Mouse (Mus musculus): Measurements from ENCODE around the gene Gucy1a1. TPM values are rescaled to one million over a fixed set of nuclear protein-coding genes. Genes with fewer than 3 reads are reported as not detected.

Gucy1a1 gene
- total RNA-seq, 2 experiments from 2014 or later, result 39.6 to 39.7 TPM

DNA sequence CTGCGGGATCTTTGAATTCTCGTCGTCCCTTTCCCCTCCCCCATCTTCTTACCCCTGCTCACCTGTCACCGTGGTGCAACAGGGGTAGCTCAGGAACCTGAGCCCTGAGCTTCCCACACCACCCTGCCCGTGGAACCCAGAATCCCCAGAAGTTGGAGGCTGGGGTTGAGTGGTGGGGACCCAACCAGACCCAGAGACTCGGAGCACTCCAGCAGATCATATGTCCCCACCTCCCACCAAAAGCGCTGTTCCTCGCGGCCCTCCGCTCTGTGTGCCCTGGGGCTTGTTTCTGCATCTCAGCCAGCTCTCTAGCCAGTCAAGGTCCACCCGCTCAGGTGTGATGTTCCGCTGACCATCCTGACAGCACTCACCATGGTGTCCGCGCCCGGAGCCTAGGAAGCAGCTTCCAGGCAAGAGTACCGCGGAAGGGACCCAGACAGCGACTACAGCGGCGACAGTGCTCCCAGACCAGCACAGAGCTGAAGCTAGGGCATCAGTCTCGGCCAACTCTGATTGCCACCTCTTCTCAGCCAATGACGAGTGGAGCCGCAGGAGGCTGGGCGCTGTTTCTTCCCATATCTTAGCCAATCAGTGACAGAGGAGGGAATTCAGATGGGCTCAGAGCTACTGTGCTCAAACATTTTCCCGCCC, 71.3 kb downstream of the Gucy1a1 start, which contains the start of gene Gucy1b1:
Gucy1b1 (minus strand) TSS at position 489 of the 651 bp plus-strand sequence.
- peak; percentile 76 for DNase-seq

DNA sequence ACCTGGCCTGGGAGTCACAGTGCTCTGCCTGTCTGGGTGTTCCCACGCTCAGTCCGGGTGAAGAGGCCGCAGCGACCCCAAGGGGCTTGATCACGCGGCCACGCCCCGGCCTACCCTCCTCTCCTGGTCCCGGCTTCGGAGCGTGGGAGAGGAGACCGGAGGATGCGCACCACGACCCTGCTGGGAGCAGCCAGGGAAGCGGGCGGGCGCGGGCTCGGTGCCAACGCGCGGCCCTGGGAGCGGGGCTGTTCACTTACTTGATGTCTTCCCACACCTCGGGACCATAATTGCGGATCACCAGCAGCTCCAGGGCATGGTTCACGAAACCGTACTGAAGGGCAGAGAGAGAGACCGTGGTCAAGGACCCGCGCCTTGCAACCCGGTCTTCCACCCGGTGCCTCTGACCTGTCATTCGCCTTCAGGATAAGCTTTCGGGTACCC, 71.8 kb downstream of the Gucy1a1 start:
- peak; percentile 76 for DNase-seq

DNA sequence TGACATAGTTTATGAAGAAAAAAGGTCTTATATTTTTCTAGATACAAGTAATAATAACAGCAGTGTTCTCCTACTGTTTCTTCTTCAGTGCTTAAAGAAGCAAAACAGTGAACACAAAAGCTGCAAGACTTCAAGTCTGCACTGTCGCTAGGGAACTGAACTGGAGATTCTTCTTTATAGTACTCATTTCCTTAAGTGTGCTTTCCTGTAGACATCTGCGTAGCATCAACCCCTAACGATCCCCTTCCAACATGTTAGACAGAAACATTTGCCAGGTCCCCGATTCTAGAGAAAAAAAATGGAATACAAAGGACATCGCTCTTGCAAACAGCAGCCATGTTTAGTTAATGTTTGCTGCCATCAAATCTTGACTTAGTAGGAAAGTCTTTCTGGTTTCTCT, 77.8 kb downstream of the Gucy1a1 start:
- DNase-seq, result no peak

- DNase-seq, result no peak
Observed at GRCm38 (mm10) chr3:82061402-82062180, 84.0 kb downstream of the Gucy1a1 start.

- DNase-seq, result peak; percentile 23
Observed at GRCm38 (mm10) chr3:82057201-82057600, 88.4 kb downstream of the Gucy1a1 start.

GRCm38 (mm10) chr3:82054283-82054974, 91.2 kb downstream of the Gucy1a1 start:
- DNase-seq, result no peak

DNA sequence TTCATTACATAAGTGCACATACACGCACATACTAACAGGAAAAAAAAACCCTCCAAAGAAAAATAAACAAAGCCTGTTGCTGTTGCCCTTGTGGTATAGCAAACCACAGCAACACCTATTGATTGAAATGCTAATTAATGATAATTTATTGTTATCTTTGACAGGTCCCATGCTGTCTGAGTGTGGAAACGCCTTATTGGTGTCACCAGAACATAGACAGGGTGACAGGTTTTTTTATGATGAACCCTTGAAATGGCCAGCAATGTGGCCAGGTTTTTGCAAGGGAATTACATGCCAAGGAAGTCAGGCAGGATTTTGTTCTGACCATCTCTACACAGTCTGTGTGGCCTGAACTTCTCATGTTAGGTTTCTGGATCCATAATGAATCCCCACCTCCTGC, 93.6 kb downstream of the Gucy1a1 start:
- DNase-seq, result no peak

DNA sequence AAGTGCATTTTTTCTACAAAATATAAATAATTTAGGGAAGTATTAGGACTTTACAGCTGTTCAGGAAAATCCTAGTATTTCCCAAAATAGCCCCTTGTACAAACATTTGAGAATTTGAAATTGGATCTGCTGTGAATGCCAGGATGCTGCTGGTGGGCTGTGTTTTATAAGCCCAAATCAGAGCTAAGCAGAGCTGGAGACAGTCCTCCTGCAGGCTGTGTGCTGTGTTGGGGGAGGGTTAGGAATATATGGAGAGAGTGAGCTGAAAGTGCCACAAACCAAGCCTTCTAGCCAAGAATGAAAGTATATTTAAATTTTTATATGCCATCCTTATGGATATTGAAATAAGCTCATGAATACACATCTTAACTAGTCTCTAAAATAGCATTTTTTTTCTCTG, 94.1 kb downstream of the Gucy1a1 start:
- DNase-seq, result no peak

DNA sequence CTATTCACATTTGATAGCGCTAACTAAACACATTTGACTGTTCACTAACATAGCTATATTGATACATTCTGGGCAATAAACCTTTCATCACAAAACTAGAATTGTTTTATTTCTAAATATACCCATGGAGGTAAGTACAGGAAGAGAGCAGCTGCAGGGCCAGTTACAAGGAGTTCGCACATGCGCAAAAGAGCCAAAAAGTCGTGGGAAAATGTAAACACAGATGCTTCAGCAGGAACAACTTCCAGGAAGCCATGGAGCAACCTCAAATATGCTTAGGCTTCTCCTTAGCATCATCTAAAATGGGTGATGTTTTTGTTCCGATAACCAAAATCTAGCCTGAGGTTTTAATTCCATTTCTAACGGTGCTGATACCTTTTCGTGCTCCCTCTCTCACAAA, 96.9 kb downstream of the Gucy1a1 start:
- no peak for DNase-seq

- DNase-seq, result no peak
Observed at GRCm38 (mm10) chr3:82048078-82048477, 97.5 kb downstream of the Gucy1a1 start.

GRCm38 (mm10) chr3:82047100-82047753, 98.4 kb downstream of the Gucy1a1 start:
- peak; percentile 65 for DNase-seq

- no peak for DNase-seq
Observed at GRCm38 (mm10) chr3:82046087-82046486, 99.5 kb downstream of the Gucy1a1 start.

GRCm38 (mm10) chr3:82044902-82045301, 100.7 kb downstream of the Gucy1a1 start:
- no peak for DNase-seq

DNA sequence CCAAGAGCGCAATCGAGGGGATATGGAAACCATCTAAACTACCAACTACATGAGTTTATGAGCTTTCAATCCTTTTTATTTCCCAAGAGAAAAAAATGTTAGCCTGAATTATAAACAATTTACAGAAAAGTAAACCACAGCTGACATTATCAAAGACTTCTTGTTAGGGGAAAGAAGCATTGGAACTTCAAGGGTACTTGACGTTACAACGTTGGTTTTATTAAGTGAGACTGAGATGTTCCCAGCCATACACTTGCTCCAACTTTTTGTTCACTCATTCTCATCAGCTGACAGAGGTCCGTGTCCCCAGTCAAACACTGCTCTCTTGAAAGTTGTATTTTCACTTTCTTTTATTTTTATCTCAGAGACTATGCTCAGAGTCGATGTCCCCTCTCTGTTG, 101.9 kb downstream of the Gucy1a1 start:
- no peak for DNase-seq

Small RNAs within 50 kb of the gene (microRNA-seq; reads per million reads assigned to microRNA genes)
- gene Mir7010, result 1.8 to 2.1 reads per million in 2 experiments

Other genes with a start within 250 kb of the Gucy1a1 start
- gene Ctso, start 213.2 kb downstream of the Gucy1a1 start, total RNA-seq (2021), result 1 to 10 TPM; 7.6 to 8.3 TPM
- gene Tdo2, start 169.6 kb downstream of the Gucy1a1 start, total RNA-seq (2021), result not detected
- gene Asic5, start 163.5 kb downstream of the Gucy1a1 start, total RNA-seq (2021), result not detected
- gene Gucy1b1, start 71.1 kb downstream of the Gucy1a1 start, total RNA-seq (2021), result 10 to 100 TPM; 24.1 to 24.7 TPM
- gene Map9, start 212.3 kb upstream of the Gucy1a1 start, total RNA-seq (2021), result 1 to 10 TPM; 3.0 to 3.4 TPM